Mouse (Mus musculus): ENCODE measurements around the gene Sfxn2. TPM values are rescaled to one million over a fixed set of nuclear protein-coding genes. Genes with fewer than 3 reads are reported as not detected.

Sfxn2 gene
- total and polyA plus RNA-seq, 3 experiments = 20.3 to 36.6 (median 21.2) TPM

DNA sequence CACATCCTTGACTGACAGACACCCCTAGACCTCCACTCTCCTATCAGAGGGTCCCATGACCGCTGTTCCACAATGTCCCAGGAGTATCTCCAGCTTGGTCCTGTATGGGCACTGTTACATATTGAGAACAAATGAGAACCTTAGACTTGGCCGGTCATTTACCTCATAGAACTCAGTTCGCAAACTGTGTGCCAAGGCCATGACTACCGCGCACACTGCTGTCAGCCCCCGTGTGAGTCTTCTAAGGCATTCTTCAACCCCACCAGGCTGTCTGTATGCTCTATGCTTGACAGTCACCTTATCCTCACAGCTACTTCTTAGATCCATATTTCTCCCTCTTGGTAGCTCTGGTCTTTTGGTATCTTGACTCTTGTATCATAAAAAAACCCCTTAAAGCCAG, 46.4 kb downstream of the Sfxn2 start:
- TF ChIP-seq GATA1 (IDR thresholded peaks at IDR 0.05; ENCODE audit: low read depth, low read length) (no peak), ZNF384 (IDR thresholded peaks at IDR 0.05; ENCODE audit: low read depth, low read length) (no peak), GABPA (IDR thresholded peaks at IDR 0.05; ENCODE audit: low read depth, low read length) (no peak), CHD1 (IDR thresholded peaks at IDR 0.05; ENCODE audit: low read depth, low read length) (no peak), NRF1 (IDR thresholded peaks at IDR 0.05; ENCODE audit: insufficient read depth, low read depth, low read length, poor library complexity, severe bottlenecking) (no peak), EP300 (IDR thresholded peaks at IDR 0.05; ENCODE audit: low read depth in 1 of 2, low read length in 2 of 2) (no peak), KAT2A (conservative IDR thresholded peaks at IDR 0.05; ENCODE audit: low read depth, low read length) (no peak), NELFE (IDR thresholded peaks at IDR 0.05; ENCODE audit: low read depth, low read length) (no peak), MYC (IDR thresholded peaks at IDR 0.05; ENCODE audit: low read depth, low read length) (no peak), MAZ (IDR thresholded peaks at IDR 0.05; ENCODE audit: low read depth, low read length) (no peak), HCFC1 (IDR thresholded peaks at IDR 0.05; ENCODE audit: low read depth, low read length) (no peak), CHD2 (IDR thresholded peaks at IDR 0.05; ENCODE audit: low read length) (no peak), CTCF (IDR thresholded peaks at IDR 0.05 in 2 of 3, conservative IDR thresholded peaks at IDR 0.05 in 1 of 3; ENCODE audit: control insufficient read depth in 1 of 3, insufficient read depth in 1 of 3, low read depth in 2 of 3, low read length in 3 of 3, poor library complexity in 1 of 3, severe bottlenecking in 1 of 3) (no peak), POLR2AphosphoS2 (IDR thresholded peaks at IDR 0.05; ENCODE audit: low read length) (no peak), POLR2AphosphoS5 (IDR thresholded peaks at IDR 0.05; ENCODE audit: borderline replicate concordance, low read depth, low read length) (no peak), E2F4 (IDR thresholded peaks at IDR 0.05; ENCODE audit: borderline replicate concordance, low read depth, low read length) (no peak)
- Histone ChIP-seq H3K27ac (ENCODE audit: control insufficient read depth, low read depth, low read length) (no peak overlapping the region), H3K79me2 (ENCODE audit: control insufficient read depth, insufficient read depth, low read length, poor library complexity) (no peaks in the 10 kb centered on the region), H3K4me1 (ENCODE audit: control insufficient read depth in 1 of 2, insufficient read depth in 2 of 2, low read length in 2 of 2) (no peaks in the 10 kb centered on the region), H3K36me3 (ENCODE audit: control insufficient read depth in 1 of 2, insufficient read depth in 2 of 2, low read length in 2 of 2) (peaks cover 0 to 4% of the 10 kb centered on the region in 2 experiments; a peak in 2 of 4 replicates), H3K9ac (ENCODE audit: control insufficient read depth, low read depth, low read length, poor library complexity, severe bottlenecking) (no peak overlapping the region), H3K9me3 (replicated peaks; ENCODE audit: insufficient read depth, low read length) (no peaks in the 10 kb centered on the region), H3K27me3 (ENCODE audit: control insufficient read depth in 1 of 2, insufficient read depth in 2 of 2, low read length in 2 of 2) (no peaks in the 10 kb centered on the region), H3K4me3 (ENCODE audit: control insufficient read depth in 1 of 2, insufficient read depth in 1 of 2, low read depth in 2 of 2, low read length in 2 of 2) (no peak overlapping the region)
- no peak for DNase-seq (ENCODE audit: low read depth, low spot score)

DNA sequence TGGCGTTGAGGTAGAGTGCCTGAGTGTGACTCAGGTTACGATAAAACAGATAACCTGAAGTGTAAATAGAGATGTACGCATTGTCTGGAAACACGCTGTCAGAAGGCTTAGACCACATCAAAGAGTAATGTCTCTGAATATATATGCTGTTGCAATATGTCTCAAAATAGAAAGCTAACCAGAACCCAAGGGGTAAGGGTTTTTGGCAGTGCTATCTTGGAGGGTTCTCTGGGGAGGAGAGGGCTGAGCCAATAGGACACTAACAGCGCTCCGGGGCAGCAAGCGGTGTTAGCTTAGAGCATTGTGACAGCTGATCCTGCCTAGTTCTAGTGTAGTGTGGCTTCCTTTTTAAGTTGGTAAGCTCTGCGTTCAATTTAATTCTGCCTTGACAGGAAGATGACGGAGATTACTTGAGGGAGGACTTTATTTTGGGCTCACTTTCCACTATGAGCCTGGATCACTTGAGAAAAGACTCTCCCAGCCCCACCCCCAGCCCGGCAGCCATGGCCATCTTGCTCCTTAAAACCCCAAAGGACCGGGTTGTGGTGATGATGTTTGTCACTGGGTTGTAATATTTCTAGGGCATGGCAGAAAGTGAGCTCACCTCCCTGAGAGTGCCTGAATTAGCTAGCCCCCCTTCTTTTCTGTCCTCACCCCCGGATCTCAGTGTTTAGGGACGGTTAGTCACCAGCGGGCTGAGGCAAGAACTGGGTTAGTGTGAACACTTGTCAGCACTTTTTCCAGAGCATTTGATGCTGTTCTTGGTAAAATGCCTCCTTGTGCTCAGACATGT, 47.0 kb downstream of the Sfxn2 start:
- peaks cover 0 to 4% of the 10 kb centered on the region in 2 experiments; a peak in 1 of 4 replicates for H3K36me3 ChIP-seq (ENCODE audit: control insufficient read depth in 1 of 2, insufficient read depth in 2 of 2, low read length in 2 of 2)

More for the DNA sequence above, 47.0 kb downstream of the Sfxn2 start:
- H3K27ac ChIP-seq (ENCODE audit: control insufficient read depth, low read depth, low read length) = no peak overlapping the region
- no peaks in the 10 kb centered on the region for H3K79me2 ChIP-seq (ENCODE audit: control insufficient read depth, insufficient read depth, low read length, poor library complexity)
- no peak for TF ChIP-seq ZNF384 (IDR thresholded peaks at IDR 0.05; ENCODE audit: low read depth, low read length)
- no peak for TF ChIP-seq UBTF (IDR thresholded peaks at IDR 0.05; ENCODE audit: borderline replicate concordance, insufficient read depth, low read depth, low read length)
- no peak for TF ChIP-seq NRF1 (IDR thresholded peaks at IDR 0.05; ENCODE audit: insufficient read depth, low read depth, low read length, poor library complexity, severe bottlenecking)
- no peak for TF ChIP-seq RCOR1 (IDR thresholded peaks at IDR 0.05; ENCODE audit: low read depth, low read length)
- TF ChIP-seq TAL1 (IDR thresholded peaks at IDR 0.05; ENCODE audit: low read length) = no peak
- no peak for DNase-seq (ENCODE audit: low read depth, low spot score)
- H3K4me3 ChIP-seq (ENCODE audit: control insufficient read depth in 1 of 2, insufficient read depth in 1 of 2, low read depth in 2 of 2, low read length in 2 of 2) = no peak overlapping the region
- H3K9me3 ChIP-seq (replicated peaks; ENCODE audit: insufficient read depth, low read length) = no peaks in the 10 kb centered on the region
- H3K9ac ChIP-seq (ENCODE audit: control insufficient read depth, low read depth, low read length, poor library complexity, severe bottlenecking) = no peak overlapping the region
- no peaks in the 10 kb centered on the region for H3K27me3 ChIP-seq (ENCODE audit: control insufficient read depth in 1 of 2, insufficient read depth in 2 of 2, low read length in 2 of 2)
- H3K4me1 ChIP-seq (ENCODE audit: control insufficient read depth in 1 of 2, insufficient read depth in 2 of 2, low read length in 2 of 2) = no peaks in the 10 kb centered on the region

Data from MEL (cell line).